Mouse (Mus musculus): ENCODE measurements around the gene Slc43a2. TPM values are rescaled to one million over a fixed set of nuclear protein-coding genes. Genes with fewer than 3 reads are reported as not detected.

Gene Slc43a2
- total RNA-seq, 2 experiments from 2014 or later, result 51.1 to 63.1 TPM

- DNase-seq (ENCODE audit: low spot score in 2 of 2), result no peak
- intact Hi-C loops (cut with DNase I), result no loop called here
Observed at GRCm38 (mm10) chr11:75525531-75526125, 5.9 kb upstream of the Slc43a2 start.

- intact Hi-C loops (cut with DNase I), result no loop called here
- no peak for DNase-seq (ENCODE audit: low spot score in 2 of 2)
Observed at GRCm38 (mm10) chr11:75526943-75527342, 4.6 kb upstream of the Slc43a2 start.

- intact Hi-C loops (cut with DNase I), result loop anchor here (1.0 kb wide), 1 partner anchor 44 kb away; no protein-coding TSS in a partner anchor
- DNase-seq (ENCODE audit: low spot score in 2 of 2), result no peak
Observed at GRCm38 (mm10) chr11:75529771-75530170, 1.7 kb upstream of the Slc43a2 start.

GRCm38 (mm10) chr11:75530325-75530724 is 1.2 kb upstream of the Slc43a2 start:
- intact Hi-C loops (cut with DNase I), result loop anchor here (1.0 kb wide), 1 partner anchor 43 kb away; no protein-coding TSS in a partner anchor
- peak; percentile 92 to 95 for DNase-seq (ENCODE audit: low spot score in 2 of 2)

- intact Hi-C loops (cut with DNase I), result loop anchor here (1.0 kb wide), 1 partner anchor 42 kb away; no protein-coding TSS in a partner anchor
- no peak for DNase-seq (ENCODE audit: low spot score in 2 of 2)
Observed at GRCm38 (mm10) chr11:75530845-75531373, 585 bp upstream of the Slc43a2 start.

GRCm38 (mm10) chr11:75532340-75533277 is 1.1 kb downstream of the Slc43a2 start:
- DNase-seq (ENCODE audit: low spot score in 2 of 2), result peak; percentile 61 to 65

GRCm38 (mm10) chr11:75533314-75534015 is 2.0 kb downstream of the Slc43a2 start:
- no peak for DNase-seq (ENCODE audit: low spot score in 2 of 2)
- intact Hi-C loops (cut with DNase I), result no loop called here

More at GRCm38 (mm10) chr11:75532340-75533277, 1.1 kb downstream of the Slc43a2 start:
- intact Hi-C loops (cut with DNase I), result no loop called here

- DNase-seq (ENCODE audit: low spot score in 2 of 2), result no peak
- intact Hi-C loops (cut with DNase I), result no loop called here
Observed at GRCm38 (mm10) chr11:75534286-75535033, 3.0 kb downstream of the Slc43a2 start.

- DNase-seq (ENCODE audit: low spot score in 2 of 2), result no peak
- intact Hi-C loops (cut with DNase I), result no loop called here
Observed at GRCm38 (mm10) chr11:75535106-75535795, 3.8 kb downstream of the Slc43a2 start.

- intact Hi-C loops (cut with DNase I), result no loop called here
- no peak for DNase-seq (ENCODE audit: low spot score in 2 of 2)
Observed at GRCm38 (mm10) chr11:75536255-75537024, 4.9 kb downstream of the Slc43a2 start.

- no peak for DNase-seq (ENCODE audit: low spot score in 2 of 2)
- intact Hi-C loops (cut with DNase I), result no loop called here
Observed at GRCm38 (mm10) chr11:75537025-75537414, 5.5 kb downstream of the Slc43a2 start.

GRCm38 (mm10) chr11:75537491-75538183 is 6.1 kb downstream of the Slc43a2 start:
- intact Hi-C loops (cut with DNase I), result no loop called here
- DNase-seq (ENCODE audit: low spot score in 2 of 2), result no peak

- intact Hi-C loops (cut with DNase I), result no loop called here
- DNase-seq (ENCODE audit: low spot score in 2 of 2), result no peak
Observed at GRCm38 (mm10) chr11:75538184-75538969, 6.9 kb downstream of the Slc43a2 start.

- DNase-seq (ENCODE audit: low spot score in 2 of 2), result no peak
- intact Hi-C loops (cut with DNase I), result no loop called here
Observed at GRCm38 (mm10) chr11:75538970-75539299, 7.4 kb downstream of the Slc43a2 start.

GRCm38 (mm10) chr11:75540209-75540608 is 8.7 kb downstream of the Slc43a2 start:
- intact Hi-C loops (cut with DNase I), result no loop called here
- no peak for DNase-seq (ENCODE audit: low spot score in 2 of 2)

GRCm38 (mm10) chr11:75540710-75541581 is 9.5 kb downstream of the Slc43a2 start:
- intact Hi-C loops (cut with DNase I), result no loop called here
- peak in 1 of 2 experiments; percentile 50 for DNase-seq (ENCODE audit: low spot score in 2 of 2)
